Mouse (Mus musculus): Measurements from ENCODE around the gene Mst1.
A peak's percentile ranks its signal among the peaks of the same experiment; 100 is the strongest.

Mst1 gene

DNA sequence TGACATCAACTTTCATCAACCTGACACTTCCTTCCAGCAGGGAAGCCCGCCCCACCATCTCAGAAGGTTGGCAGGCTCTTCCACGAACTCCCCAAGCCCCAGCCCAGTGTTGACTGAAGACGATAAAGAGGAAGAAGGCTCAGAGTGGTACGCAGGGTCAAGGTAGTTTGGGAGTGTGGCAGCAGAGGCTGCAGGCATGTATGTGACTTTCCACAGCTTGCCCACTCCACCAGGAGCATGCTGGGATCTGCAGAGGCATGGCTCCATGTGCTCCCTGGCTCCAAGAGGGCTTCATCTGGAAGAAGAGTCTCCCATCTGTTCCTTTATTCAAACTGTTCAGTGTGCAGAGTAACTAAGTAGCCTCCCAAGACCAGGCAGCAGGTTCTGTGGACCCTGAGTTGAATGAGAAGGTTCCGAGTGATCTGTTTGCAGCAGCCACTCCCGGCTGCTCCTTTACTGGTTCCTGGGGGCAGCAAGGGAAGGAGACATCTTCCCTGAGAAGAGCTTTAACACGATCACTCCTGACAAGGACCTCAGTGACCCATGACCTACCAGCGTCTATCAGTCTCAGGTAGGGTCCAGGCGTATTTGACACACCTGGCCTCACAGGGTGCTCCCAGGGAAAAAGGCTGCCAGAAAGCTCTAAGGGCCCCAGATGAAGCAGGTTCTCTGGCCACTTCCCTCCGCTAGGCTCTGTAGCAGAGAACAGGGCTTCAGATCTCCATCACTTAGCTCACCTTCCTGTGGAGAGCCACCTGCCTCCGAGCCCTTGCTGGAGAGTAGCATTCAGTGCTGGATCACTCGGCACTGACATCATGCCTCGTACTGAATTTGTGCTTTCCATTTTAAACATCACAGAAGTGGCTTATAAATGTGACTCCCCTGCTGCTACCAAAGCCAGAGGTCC lies 49.1 kb downstream of the Mst1 start:
- no peak for DNase-seq (ENCODE audit: low read depth, low spot score)

DNA sequence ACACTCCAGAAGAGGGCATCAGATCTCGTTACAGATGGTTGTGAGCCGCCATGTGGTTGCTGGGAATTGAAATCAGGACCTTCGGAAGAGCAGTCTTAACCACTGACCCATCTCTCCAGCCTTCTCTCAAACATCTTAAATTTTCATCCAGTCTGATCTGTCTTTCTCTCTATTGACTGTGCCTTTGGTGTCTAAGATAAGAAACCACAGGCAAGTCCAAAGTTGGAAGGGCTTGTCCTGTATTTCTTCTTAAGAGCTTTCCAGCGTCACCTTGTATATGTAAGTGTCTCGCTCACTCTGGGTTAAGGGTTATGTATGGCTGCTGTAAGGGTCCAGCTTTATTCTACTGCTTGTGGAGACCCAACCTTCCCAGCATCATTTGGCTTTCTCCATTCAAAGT lies 51.3 kb downstream of the Mst1 start:
- no peak for DNase-seq (ENCODE audit: low read depth, low spot score)

DNA sequence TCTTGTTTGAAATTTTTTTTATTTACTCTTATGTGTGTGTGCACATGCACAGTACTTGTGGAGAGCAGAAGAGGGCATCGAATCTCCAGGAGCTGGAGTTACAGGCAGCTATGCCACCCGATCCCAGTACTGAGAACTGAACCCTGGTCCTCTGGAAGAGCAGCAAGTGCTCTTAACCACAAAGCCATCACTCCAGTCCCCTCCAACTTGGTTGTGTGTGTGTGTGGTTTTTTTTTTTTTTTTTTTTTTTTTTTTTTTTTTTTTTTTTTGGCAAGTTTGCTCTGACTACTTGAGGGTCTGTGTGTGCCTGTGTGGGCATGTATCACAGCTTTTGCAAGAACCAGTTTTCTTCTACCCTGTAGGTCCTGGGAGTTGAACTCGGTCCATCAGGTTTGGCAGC lies 52.1 kb downstream of the Mst1 start:
- DNase-seq (ENCODE audit: low read depth, low spot score): no peak

DNA sequence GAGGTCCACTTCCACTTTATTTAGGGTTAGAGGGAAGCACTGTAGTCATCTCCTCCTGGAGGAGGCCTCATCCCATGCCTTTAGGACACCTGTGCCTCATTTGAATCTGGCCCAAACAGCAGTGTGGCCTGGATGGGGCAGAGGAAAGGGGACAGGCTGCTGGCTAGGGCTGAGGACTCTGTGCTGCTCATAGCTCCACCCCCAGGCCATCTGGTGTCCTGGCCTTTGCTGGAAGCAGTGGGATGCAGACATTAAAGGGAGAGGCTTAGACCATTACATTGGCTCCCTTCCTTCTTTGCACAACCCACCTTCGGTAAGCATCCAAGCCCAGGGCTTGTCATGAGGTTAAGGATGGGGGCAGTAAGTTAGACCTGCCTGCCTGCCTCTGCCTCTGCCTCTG lies 53.2 kb downstream of the Mst1 start:
- DNase-seq (ENCODE audit: low read depth, low spot score): peak; percentile 51

All from R1 (cell line).